Mouse (Mus musculus) megakaryocyte, embryonic 14.5 days (primary cell): Measurements from ENCODE around the gene Hpse. TPM values are rescaled to one million over a fixed set of nuclear protein-coding genes. Genes with fewer than 3 reads are reported as not detected.

Experiments used
- H3K27me3 ChIP-seq: replicated peaks from 2 replicates; pipeline ENCODE3; 2012; ENCODE audit warnings: inconsistent platforms
- H3K36me3 ChIP-seq: replicated peaks from 2 replicates; pipeline ENCODE3; 2012; ENCODE audit warnings: low read length, inconsistent platforms, mixed read lengths
- H3K4me1 ChIP-seq: 2 replicates; pipeline ENCODE4 v1.6.1; 2012; ENCODE audit warnings: inconsistent platforms
- H3K4me3 ChIP-seq: replicated peaks from 2 replicates; pipeline ENCODE3; 2012; ENCODE audit warnings: moderate library complexity, mild to moderate bottlenecking, inconsistent platforms
- H3K9me3 ChIP-seq: 2 replicates; pipeline ENCODE4 v1.6.1; 2012; ENCODE audit warnings: inconsistent platforms
- FLI1 ChIP-seq: IDR thresholded peaks from 2 replicates; pipeline ENCODE4 v1.6.1; 2012; ENCODE audit warnings: low read length, inconsistent platforms, mixed read lengths
- GATA1 ChIP-seq: IDR thresholded peaks from 3 replicates; pipeline ENCODE4 v1.6.1; 2012; ENCODE audit warnings: mixed read lengths, low read length, inconsistent platforms, borderline replicate concordance
- polyA plus RNA-seq: library from polyadenylated mRNA; stranded (reverse); fragments of >175 nt; gene quantifications from 2 replicates; pipeline ENCODE4 v1.2.3, GENCODE M21; 2012; ENCODE audit warnings: low replicate concordance; ENCODE audit not compliant: insufficient read depth

The Hpse gene
- polyA plus RNA-seq, 1 experiment: 12.2 TPM

DNA sequence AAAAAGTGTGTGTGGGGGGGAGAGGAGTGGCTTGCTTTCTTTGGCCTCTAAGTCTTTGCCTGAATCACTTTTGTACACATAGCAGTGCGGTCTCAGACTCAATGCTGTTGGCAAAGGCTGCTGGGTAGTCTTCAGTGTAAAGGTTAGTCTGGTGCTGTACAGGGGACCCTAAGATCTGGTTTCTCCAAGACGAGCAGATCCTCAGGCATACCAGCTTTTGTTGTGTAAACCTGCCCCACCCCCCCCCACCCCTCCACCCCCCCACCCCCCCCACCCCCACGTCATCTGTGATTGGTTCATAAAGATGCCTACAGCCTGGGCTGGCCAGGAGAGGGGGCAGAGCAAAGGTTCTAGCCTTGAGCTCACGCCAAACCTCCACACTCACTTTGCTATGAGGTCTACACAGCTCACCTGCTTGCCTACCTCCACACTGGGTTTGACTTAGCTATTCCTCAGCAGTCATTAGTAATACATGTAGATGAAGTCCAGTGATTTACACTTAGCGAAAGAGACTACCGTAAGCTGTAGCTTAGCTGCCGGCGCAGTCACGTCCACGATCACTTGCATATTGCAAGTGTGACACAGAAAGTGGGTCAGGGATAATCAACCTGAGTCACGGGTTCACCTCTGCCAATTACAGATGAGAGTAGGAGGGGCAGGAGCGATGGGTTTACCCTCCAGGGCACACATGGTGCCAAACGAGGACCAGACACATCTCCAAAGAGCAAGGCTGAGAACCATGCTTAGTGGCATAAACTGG, 18.5 kb downstream of the Hpse start:
- Histone ChIP-seq H3K27me3 (no peaks in the 10 kb centered on the region), H3K4me1 (peaks cover 34% of the 10 kb centered on the region), H3K9me3 (peaks cover 29% of the 10 kb centered on the region), H3K4me3 (no peak overlapping the region), H3K36me3 (peaks cover 57% of the 10 kb centered on the region)
- no peak for TF ChIP-seq GATA1
- no peak for TF ChIP-seq FLI1

DNA sequence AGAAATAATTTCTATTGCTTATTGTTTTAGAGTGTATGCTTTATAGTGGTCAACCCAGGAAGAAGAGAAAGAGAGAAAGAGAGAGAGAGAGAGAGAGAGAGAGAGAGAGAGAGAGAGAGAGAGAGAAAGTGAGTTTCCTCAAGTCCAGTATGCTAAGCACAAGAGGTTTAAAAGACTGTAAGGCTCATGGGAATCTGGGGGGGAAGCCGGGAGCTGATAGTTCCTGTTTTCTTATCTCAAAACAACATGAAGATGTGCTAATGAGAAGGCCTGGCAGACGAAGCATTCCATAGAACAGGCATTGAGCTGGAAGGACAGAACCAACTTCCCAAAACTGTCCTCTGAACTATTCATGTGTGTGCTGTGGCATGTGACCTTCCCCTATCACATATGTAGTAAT, 21.6 kb downstream of the Hpse start:
- Histone ChIP-seq H3K4me3 (no peak overlapping the region), H3K4me1 (peaks cover 28% of the 10 kb centered on the region), H3K36me3 (peaks cover 52% of the 10 kb centered on the region), H3K27me3 (no peaks in the 10 kb centered on the region), H3K9me3 (peaks cover 15% of the 10 kb centered on the region)
- TF ChIP-seq FLI1 (no peak), GATA1 (no peak)

DNA sequence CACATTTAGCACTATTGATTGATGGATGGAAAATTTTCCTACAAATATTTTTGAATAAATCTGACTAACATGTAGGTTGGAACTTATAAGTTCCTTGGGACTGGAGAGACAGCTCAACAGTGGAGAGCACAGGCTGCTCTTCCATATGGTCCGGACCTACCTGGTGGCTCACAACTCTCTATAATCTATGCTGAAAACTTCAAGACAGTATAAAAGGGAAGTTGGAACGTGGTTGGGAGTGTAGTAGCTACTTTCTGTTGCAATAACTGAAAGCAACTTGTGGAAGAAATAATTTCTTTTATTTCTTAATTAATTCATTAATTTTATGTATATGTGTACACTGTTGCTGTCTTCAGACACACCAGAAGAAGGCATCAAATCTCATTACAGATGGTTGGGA, 22.1 kb downstream of the Hpse start:
- no peak for TF ChIP-seq FLI1
- TF ChIP-seq GATA1: no peak

DNA sequence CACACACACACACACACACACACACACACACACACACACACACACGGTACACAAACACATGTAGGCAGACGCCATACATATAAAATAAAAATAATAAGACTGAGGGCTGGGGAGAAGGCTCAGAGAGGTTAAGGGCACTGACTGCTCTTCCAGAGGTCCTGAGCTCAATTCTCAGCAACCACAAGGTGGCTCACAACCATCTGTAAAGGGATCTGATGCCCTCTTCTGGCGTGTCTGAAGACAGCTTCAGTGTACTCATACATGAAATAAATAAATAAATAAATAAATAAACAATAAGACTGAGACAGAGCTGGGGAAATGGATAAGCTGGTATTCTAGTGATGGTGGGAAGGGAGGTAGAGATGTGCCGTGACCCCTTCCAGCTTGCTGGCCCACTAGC, 33.9 kb downstream of the Hpse start:
- TF ChIP-seq GATA1: no peak
- no peak for TF ChIP-seq FLI1
- Histone ChIP-seq H3K27me3 (no peaks in the 10 kb centered on the region), H3K4me1 (peaks cover 15% of the 10 kb centered on the region), H3K36me3 (peaks cover 52% of the 10 kb centered on the region), H3K9me3 (peaks cover 4% of the 10 kb centered on the region; the same call in 1 of the 2 replicates), H3K4me3 (no peak overlapping the region)

More for the DNA sequence above, 22.1 kb downstream of the Hpse start:
- Histone ChIP-seq H3K4me1 (peaks cover 25% of the 10 kb centered on the region), H3K4me3 (no peak overlapping the region), H3K9me3 (peaks cover 11% of the 10 kb centered on the region), H3K27me3 (no peaks in the 10 kb centered on the region), H3K36me3 (peaks cover 47% of the 10 kb centered on the region)

DNA sequence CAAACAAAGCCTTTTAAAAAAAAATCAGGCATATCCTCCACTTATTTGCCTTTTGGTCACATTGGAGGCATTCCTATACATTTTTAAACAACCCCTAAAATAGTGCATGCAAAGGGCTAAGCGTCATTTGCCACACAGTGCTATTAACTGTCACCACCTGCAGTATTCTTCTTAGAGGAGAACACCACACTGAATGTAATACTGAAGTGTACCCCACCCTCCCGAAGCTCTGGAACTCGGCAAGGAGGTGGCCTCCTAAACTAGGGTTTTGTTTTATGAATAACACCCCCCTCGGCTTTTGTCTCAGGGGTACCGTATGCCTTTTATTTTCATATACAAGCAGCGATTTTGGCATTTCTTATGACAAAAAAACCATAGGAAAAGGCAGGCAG, 39.0 kb downstream of the Hpse start:
- H3K9me3 ChIP-seq: no peaks in the 10 kb centered on the region
- no peak overlapping the region for H3K4me3 ChIP-seq
- peaks cover 13% of the 10 kb centered on the region for H3K4me1 ChIP-seq
- peaks cover 38% of the 10 kb centered on the region for H3K36me3 ChIP-seq
- no peak for TF ChIP-seq GATA1
- TF ChIP-seq FLI1: no peak
- H3K27me3 ChIP-seq: no peaks in the 10 kb centered on the region

DNA sequence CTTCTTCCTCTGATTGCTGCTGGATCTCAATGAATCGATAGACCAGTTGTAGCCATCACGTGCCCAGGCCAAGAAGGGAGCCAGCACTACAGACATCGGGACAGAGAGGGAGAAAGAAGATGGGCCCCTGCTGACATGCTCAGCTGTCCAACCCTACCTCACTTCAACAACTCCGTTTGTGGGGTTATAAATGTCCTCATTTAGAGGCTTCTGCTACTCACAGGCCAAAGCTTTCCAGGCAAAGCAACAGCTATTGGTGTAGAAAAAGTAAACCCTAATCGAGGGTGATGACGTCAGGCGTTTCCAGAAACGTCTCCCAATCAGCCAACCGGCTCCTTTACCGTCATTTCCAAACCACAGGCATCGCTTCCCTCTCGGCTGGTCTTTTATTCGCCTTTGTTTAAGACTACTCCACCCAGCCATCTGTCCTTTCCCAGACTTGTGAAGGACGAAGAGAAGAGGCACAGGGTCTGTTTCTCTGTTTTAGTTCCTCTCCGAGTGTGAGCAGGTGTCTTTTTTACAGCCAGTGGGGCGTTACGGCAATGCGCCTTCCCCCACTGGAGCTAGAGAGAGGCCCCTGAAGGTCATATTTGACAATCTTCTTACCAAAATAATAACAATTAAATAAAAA, 39.5 kb downstream of the Hpse start:
- Histone ChIP-seq H3K36me3 (peaks cover 37% of the 10 kb centered on the region), H3K4me3 (no peak overlapping the region), H3K27me3 (no peaks in the 10 kb centered on the region), H3K4me1 (peaks cover 16% of the 10 kb centered on the region), H3K9me3 (no peaks in the 10 kb centered on the region)
- TF ChIP-seq GATA1: no peak
- no peak for TF ChIP-seq FLI1

DNA sequence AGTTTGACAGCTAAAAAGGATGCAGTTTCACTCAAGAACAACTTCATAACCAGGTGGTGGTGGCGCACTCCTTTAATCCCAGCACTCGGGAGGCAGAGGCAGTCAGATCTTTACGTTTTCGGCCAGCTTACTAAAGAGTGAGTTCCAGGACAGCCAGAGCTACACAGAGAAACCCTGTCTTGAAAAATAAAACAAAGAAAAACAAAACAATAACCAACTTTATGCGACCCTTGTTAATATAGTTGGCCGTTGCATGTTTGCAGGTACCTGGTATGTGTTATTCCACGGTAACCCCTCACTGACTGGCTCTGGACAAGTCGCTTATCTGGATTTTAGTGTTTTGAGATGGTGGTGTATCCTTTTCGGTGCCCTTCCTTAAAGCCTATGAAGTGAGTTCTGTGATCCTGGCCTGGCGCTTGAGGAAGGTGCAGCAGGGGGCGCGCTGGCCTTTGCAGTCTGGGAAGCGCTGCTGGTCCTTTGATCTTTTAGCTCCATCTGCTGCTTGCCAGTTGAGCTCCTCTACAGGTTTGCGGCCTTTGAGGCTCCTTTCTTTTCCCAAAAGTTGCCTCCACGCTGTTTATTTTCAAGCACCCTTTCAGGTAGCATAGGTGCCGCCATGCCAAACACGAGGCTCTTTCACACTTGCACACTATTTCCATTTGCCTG, 44.7 kb downstream of the Hpse start, which contains the start of gene Coq2:
Coq2 (minus strand) TSS at position 430 of the 666 bp plus-strand sequence.
- no peaks in the 10 kb centered on the region for H3K27me3 ChIP-seq
- peak within 1 kb of the TSS; percentile 96 for H3K4me3 ChIP-seq
- H3K9me3 ChIP-seq: no peaks in the 10 kb centered on the region
- no peak for TF ChIP-seq FLI1
- TF ChIP-seq GATA1: no peak
- peaks cover 37% of the 10 kb centered on the region for H3K4me1 ChIP-seq
- peaks cover 16% of the 10 kb centered on the region for H3K36me3 ChIP-seq

DNA sequence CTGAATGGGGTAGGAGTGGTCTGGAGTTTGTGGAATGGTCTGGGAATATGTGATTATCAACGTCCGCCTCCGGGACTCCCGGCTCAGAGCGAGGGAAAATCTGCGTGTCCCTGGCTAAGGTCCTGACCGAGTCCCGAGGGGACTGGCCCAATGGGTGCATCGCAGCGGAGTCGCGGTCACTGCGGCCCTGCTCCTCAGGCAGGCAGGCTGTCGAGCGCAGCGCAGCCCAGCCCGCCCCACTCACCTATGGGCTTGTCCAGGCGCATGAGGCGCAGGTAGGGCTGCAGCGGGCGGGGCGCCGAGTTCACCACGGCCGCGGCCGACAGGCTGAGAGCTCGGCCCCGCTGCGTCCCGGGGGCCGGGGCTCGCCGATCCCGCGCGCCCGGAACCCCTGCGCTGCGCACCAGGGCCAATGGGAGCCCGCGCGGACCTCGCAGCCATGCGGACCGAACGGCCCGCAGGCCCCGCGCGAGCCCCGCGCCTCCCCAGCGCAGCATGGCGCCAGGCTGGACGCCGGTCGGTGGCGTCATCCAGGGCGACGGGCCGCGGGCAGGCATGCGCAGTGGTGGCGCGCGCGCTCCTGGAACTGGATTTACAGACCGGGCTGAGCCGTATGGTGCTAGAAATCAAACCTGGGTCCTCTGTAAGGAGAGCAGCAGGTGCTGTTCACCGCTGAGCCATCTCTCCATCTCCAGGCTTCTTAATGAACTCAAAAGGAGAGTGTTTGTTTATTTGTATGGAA, 45.6 kb downstream of the Hpse start:
- H3K9me3 ChIP-seq: no peaks in the 10 kb centered on the region
- H3K4me3 ChIP-seq: peak overlapping the region; percentile 96
- TF ChIP-seq GATA1: no peak
- TF ChIP-seq FLI1: no peak
- no peaks in the 10 kb centered on the region for H3K27me3 ChIP-seq
- peaks cover 37% of the 10 kb centered on the region for H3K4me1 ChIP-seq
- H3K36me3 ChIP-seq: peaks cover 16% of the 10 kb centered on the region

DNA sequence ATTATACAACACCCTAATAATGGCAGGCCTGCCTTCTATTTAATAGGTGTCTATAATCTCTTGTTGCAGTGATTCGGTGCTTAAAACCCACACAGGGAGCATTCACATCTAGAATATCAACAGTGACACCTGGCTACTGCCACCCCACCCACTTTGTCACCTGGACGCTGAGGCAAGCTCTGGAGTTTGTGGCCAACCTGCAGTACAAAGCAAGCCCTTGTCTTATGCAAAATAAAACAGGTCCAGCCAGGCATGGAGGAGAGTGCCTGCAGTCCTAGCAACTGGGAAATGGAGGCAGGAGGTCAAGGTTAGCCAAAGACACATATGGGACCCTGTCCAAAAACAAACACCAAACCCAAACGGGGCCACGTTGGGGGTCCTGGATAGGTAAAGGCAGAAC, 47.1 kb downstream of the Hpse start:
- Histone ChIP-seq H3K4me3 (peak overlapping the region; percentile 64), H3K27me3 (no peaks in the 10 kb centered on the region), H3K36me3 (peaks cover 30% of the 10 kb centered on the region), H3K9me3 (no peaks in the 10 kb centered on the region), H3K4me1 (peaks cover 41% of the 10 kb centered on the region)
- TF ChIP-seq GATA1 (no peak), FLI1 (no peak)
